Mouse (Mus musculus): ENCODE results near the gene Erp27.

Erp27 gene

GRCm38 (mm10) chr6:136939326-136940187 lies 17.6 kb upstream of the Erp27 start:
- in situ Hi-C loops (cut with MseI, MboI), result no loop called here

- in situ Hi-C loops (cut with MseI, MboI), result no loop called here
Measured at GRCm38 (mm10) chr6:136938331-136939126, 16.5 kb upstream of the Erp27 start.

GRCm38 (mm10) chr6:136937117-136937516 lies 15.1 kb upstream of the Erp27 start:
- in situ Hi-C loops (cut with MseI, MboI), result no loop called here

GRCm38 (mm10) chr6:136936361-136936760 lies 14.4 kb upstream of the Erp27 start:
- in situ Hi-C loops (cut with MseI, MboI), result no loop called here

- in situ Hi-C loops (cut with MseI, MboI), result no loop called here
Measured at GRCm38 (mm10) chr6:136935233-136935632, 13.3 kb upstream of the Erp27 start.

- in situ Hi-C loops (cut with MseI, MboI), result no loop called here
Measured at GRCm38 (mm10) chr6:136934068-136934467, 12.1 kb upstream of the Erp27 start.

GRCm38 (mm10) chr6:136931246-136931645 lies 9.3 kb upstream of the Erp27 start:
- in situ Hi-C loops (cut with MseI, MboI), result no loop called here

- in situ Hi-C loops (cut with MseI, MboI), result no loop called here
Measured at GRCm38 (mm10) chr6:136930677-136931076, 8.7 kb upstream of the Erp27 start.

GRCm38 (mm10) chr6:136927626-136928025 lies 5.6 kb upstream of the Erp27 start:
- in situ Hi-C loops (cut with MseI, MboI), result no loop called here

GRCm38 (mm10) chr6:136925049-136925448 lies 3.1 kb upstream of the Erp27 start:
- in situ Hi-C loops (cut with MseI, MboI), result no loop called here

GRCm38 (mm10) chr6:136923532-136923931 lies 1.6 kb upstream of the Erp27 start, which contains the start of gene Pde6h:
Pde6h (plus strand) TSS chr6:136923832.
- in situ Hi-C loops (cut with MseI, MboI), result loop anchor here in 1 of 2 experiments (5.0 kb wide), 1 partner anchor 61 kb away; no protein-coding TSS in a partner anchor

- in situ Hi-C loops (cut with MseI, MboI), result loop anchor here in 1 of 2 experiments (5.0 kb wide), 1 partner anchor 61 kb away; no protein-coding TSS in a partner anchor
Measured at GRCm38 (mm10) chr6:136922871-136923270, 891 bp upstream of the Erp27 start.

GRCm38 (mm10) chr6:136921601-136922000 lies 379 bp downstream of the Erp27 start:
- in situ Hi-C loops (cut with MseI, MboI), result loop anchor here in 1 of 2 experiments (5.0 kb wide), 1 partner anchor 59 kb away; no protein-coding TSS in a partner anchor

- in situ Hi-C loops (cut with MseI, MboI), result loop anchor here in 1 of 2 experiments (5.0 kb wide), 1 partner anchor 58 kb away; no protein-coding TSS in a partner anchor
Measured at GRCm38 (mm10) chr6:136920320-136921257, 1.4 kb downstream of the Erp27 start.

- in situ Hi-C loops (cut with MseI, MboI), result no loop called here
Measured at GRCm38 (mm10) chr6:136917885-136918284, 4.1 kb downstream of the Erp27 start.

- in situ Hi-C loops (cut with MseI, MboI), result no loop called here
Measured at GRCm38 (mm10) chr6:136915721-136916395, 6.1 kb downstream of the Erp27 start.

GRCm38 (mm10) chr6:136914234-136914633 lies 7.7 kb downstream of the Erp27 start:
- in situ Hi-C loops (cut with MseI, MboI), result no loop called here

- in situ Hi-C loops (cut with MseI, MboI), result no loop called here
Measured at GRCm38 (mm10) chr6:136913384-136914126, 8.4 kb downstream of the Erp27 start.

GRCm38 (mm10) chr6:136912751-136913265 lies 9.2 kb downstream of the Erp27 start:
- in situ Hi-C loops (cut with MseI, MboI), result no loop called here
